Mouse (Mus musculus): Measurements from ENCODE around the gene 4930558K02Rik. TPM values are rescaled to one million over a fixed set of nuclear protein-coding genes. Genes with fewer than 3 reads are reported as not detected.

Gene 4930558K02Rik
- polyA plus RNA-seq, 1 experiment = 0.06 TPM

GRCm38 (mm10) chr1:161992389-161992788 is 13.0 kb upstream of the 4930558K02Rik start:
- DNase-seq (ENCODE audit: low spot score) = no peak

- no peak for DNase-seq (ENCODE audit: low spot score)
Measured at GRCm38 (mm10) chr1:161991846-161992245, 12.4 kb upstream of the 4930558K02Rik start.

GRCm38 (mm10) chr1:161990684-161991578 is 11.5 kb upstream of the 4930558K02Rik start:
- no peak for DNase-seq (ENCODE audit: low spot score)

- no peak for DNase-seq (ENCODE audit: low spot score)
Measured at GRCm38 (mm10) chr1:161983979-161984566, 4.6 kb upstream of the 4930558K02Rik start.

GRCm38 (mm10) chr1:161983451-161983850 is 4.0 kb upstream of the 4930558K02Rik start:
- DNase-seq (ENCODE audit: low spot score) = no peak

GRCm38 (mm10) chr1:161980626-161981298 is 1.3 kb upstream of the 4930558K02Rik start:
- DNase-seq (ENCODE audit: low spot score) = no peak

- no peak for DNase-seq (ENCODE audit: low spot score)
Measured at GRCm38 (mm10) chr1:161980046-161980445, 610 bp upstream of the 4930558K02Rik start.

GRCm38 (mm10) chr1:161978173-161978700 is 1.2 kb downstream of the 4930558K02Rik start:
- no peak for DNase-seq (ENCODE audit: low spot score)

- DNase-seq (ENCODE audit: low spot score) = no peak
Measured at GRCm38 (mm10) chr1:161977331-161977730, 2.1 kb downstream of the 4930558K02Rik start.

GRCm38 (mm10) chr1:161976255-161977182 is 2.9 kb downstream of the 4930558K02Rik start:
- no peak for DNase-seq (ENCODE audit: low spot score)

- no peak for DNase-seq (ENCODE audit: low spot score)
Measured at GRCm38 (mm10) chr1:161972233-161972632, 7.2 kb downstream of the 4930558K02Rik start.

GRCm38 (mm10) chr1:161970874-161971273 is 8.6 kb downstream of the 4930558K02Rik start:
- no peak for DNase-seq (ENCODE audit: low spot score)

GRCm38 (mm10) chr1:161968589-161969407 is 10.6 kb downstream of the 4930558K02Rik start, which contains the start of gene Pigc:
Gene Pigc, plus strand, starts transcription at chr1:161969186.
- DNase-seq (ENCODE audit: low spot score) = peak; percentile 72

- DNase-seq (ENCODE audit: low spot score) = no peak
Measured at GRCm38 (mm10) chr1:161967936-161968335, 11.5 kb downstream of the 4930558K02Rik start.

- DNase-seq (ENCODE audit: low spot score) = no peak
Measured at GRCm38 (mm10) chr1:161962465-161963377, 16.7 kb downstream of the 4930558K02Rik start.

- no peak for DNase-seq (ENCODE audit: low spot score)
Measured at GRCm38 (mm10) chr1:161957964-161958950, 21.2 kb downstream of the 4930558K02Rik start.

- no peak for DNase-seq (ENCODE audit: low spot score)
Measured at GRCm38 (mm10) chr1:161955846-161956245, 23.6 kb downstream of the 4930558K02Rik start.

- no peak for DNase-seq (ENCODE audit: low spot score)
Measured at GRCm38 (mm10) chr1:161952599-161952998, 26.8 kb downstream of the 4930558K02Rik start.

Measured in urinary bladder, adult 2 months (tissue).